Mouse (Mus musculus): Measurements from ENCODE around the gene Mrtfa.
A peak's percentile ranks its signal among the peaks of the same experiment; 100 is the strongest.
"Not testable (repeated sequence)": the region's sequence is repeated elsewhere in the genome, so short reads cannot be mapped to it uniquely, and the experiment has no call there.

Mrtfa gene

GRCm38 (mm10) chr15:81190630-81191178 is at the start of gene Mrtfa:
TSS of gene Mrtfa (minus strand) at chr15:81190757.
- peak; percentile 96 to 97 for DNase-seq (ENCODE audit: low spot score in 2 of 2)

GRCm38 (mm10) chr15:81239794-81240343 is 49.3 kb upstream of the Mrtfa start:
- no peak for DNase-seq (ENCODE audit: low spot score in 2 of 2)

DNA sequence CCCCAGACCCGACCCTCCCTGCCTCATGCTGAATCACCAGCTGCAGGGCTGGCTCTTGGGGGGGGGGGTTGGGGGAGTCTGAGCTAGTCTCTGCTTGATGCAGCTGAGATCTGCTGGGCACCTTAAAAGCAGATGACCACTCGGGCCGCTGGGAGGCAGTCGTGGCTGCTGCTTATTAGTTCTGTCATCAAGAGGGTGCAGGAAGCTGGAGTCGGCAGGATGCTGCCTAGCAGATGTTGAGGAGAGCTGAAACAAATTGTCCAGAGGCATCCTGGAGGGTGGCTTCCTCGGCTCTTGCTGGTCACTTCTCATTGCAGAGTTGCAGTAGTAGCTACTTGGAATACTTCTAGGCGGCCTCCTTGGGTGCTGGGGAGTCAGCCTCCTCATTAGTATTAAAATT is 48.7 kb upstream of the Mrtfa start:
- DNase-seq (ENCODE audit: low spot score in 2 of 2) = no peak

DNA sequence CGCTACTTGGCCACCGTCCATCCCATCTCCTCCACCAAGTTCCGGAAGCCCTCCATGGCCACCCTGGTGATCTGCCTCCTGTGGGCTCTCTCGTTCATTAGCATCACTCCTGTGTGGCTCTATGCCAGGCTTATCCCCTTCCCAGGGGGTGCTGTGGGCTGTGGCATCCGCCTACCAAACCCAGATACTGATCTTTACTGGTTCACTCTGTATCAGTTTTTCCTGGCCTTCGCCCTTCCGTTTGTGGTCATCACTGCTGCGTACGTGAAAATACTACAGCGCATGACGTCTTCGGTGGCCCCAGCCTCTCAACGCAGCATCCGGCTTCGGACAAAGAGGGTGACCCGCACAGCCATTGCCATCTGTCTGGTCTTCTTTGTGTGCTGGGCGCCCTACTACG is 46.9 kb upstream of the Mrtfa start:
- DNase-seq (ENCODE audit: low spot score in 2 of 2) = no peak

- DNase-seq (ENCODE audit: low spot score in 2 of 2) = no peak
These were observed 45.5 kb upstream of the Mrtfa start for GRCm38 (mm10) chr15:81236062-81236461.

- no peak for DNase-seq (ENCODE audit: low spot score in 2 of 2)
These were observed 44.7 kb upstream of the Mrtfa start, which contains the start of gene Mchr1 for GRCm38 (mm10) chr15:81235086-81235920. TSS of gene Mchr1 (plus strand) at chr15:81235499.

DNA sequence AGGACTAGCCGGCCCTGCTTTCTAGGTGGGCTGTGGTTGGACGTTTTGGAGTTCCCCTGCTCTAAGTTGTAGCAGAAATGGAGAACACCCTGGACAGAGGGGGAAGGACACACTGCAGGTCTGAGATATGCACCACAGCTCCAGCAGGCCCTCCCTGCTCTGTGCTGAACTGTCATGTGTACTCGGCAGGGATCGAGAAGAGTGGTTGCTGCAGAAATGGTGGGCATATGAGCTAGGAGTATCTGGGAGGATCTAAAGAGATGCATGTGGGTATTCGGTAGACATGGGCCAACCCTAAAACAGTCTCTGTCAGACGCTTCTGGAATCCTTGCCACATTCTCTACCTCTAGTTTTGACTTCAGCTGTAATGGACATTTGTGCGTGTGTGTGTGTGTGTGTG is 40.8 kb upstream of the Mrtfa start:
- no peak for DNase-seq (ENCODE audit: low spot score in 2 of 2)

DNA sequence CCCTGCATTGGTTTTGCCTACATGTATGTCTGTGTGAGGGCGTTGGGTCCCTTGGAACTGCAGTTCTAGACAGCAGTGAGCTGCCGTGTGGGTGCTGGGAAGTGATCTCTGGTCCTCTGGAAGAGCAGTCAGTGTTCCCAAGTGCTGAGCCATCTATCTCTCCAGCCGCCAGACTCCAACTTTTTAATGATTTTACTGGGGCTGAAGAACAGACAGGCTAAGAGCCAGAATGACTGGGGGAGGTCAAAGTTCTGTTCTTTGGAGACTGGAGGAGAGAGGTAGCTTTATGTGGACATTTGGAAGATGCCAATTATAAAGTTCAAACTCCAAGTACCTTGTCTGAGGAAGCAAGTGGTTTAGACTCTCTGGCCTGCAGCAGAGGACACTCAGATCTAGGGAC is 39.2 kb upstream of the Mrtfa start:
- DNase-seq (ENCODE audit: low spot score in 2 of 2) = no peak

- DNase-seq (ENCODE audit: low spot score in 2 of 2) = no peak
These were observed 37.7 kb upstream of the Mrtfa start for GRCm38 (mm10) chr15:81228258-81228657.

DNA sequence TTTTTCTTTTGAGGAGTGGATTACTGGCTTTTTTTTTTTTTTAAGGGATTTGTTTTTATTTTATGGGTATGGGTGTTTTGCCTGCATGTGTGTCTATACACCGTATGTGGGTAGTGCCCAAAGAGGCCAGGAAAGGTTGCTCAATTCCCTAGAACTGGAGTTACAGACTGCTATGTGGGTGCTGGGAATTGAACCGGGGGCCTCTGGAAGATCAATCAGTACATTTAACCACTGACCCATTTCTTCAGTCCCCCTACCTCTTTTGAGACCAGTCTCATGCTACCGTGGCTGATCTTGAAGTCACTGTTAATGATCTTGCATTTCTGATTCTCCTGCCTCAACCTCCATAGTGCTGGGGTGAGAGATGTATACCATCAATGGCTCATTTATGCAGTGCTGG is 36.7 kb upstream of the Mrtfa start:
- DNase-seq (ENCODE audit: low spot score in 2 of 2) = no peak

- no peak for DNase-seq (ENCODE audit: low spot score in 2 of 2)
These were observed 36.2 kb upstream of the Mrtfa start for GRCm38 (mm10) chr15:81226796-81227195.

DNA sequence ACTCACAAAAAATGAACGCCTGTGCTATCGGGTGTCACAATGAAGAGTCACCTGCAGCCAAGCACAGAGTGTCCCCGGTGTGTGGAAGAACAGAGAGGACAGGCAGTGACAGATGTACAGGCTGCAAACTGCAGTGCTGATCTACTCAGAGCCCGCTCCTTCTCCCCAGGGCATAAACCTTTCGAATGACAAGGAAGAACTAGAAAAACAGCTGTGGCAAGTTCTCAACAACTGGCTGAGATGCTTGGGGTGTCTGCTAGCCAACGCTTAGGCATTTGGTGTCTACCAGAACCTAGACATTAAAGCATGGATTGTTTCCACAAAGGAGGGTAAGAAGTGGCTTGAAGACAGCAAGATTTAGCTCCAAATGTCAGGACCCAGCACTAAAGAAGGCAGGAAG is 35.2 kb upstream of the Mrtfa start:
- no peak for DNase-seq (ENCODE audit: low spot score in 2 of 2)

GRCm38 (mm10) chr15:81225016-81225415 is 34.5 kb upstream of the Mrtfa start:
- no peak for DNase-seq (ENCODE audit: low spot score in 2 of 2)

- DNase-seq (ENCODE audit: low spot score in 2 of 2) = no peak
These were observed 30.9 kb upstream of the Mrtfa start for GRCm38 (mm10) chr15:81221446-81221845.

GRCm38 (mm10) chr15:81220051-81220450 is 29.5 kb upstream of the Mrtfa start:
- DNase-seq (ENCODE audit: low spot score in 2 of 2) = not testable (repeated sequence)

DNA sequence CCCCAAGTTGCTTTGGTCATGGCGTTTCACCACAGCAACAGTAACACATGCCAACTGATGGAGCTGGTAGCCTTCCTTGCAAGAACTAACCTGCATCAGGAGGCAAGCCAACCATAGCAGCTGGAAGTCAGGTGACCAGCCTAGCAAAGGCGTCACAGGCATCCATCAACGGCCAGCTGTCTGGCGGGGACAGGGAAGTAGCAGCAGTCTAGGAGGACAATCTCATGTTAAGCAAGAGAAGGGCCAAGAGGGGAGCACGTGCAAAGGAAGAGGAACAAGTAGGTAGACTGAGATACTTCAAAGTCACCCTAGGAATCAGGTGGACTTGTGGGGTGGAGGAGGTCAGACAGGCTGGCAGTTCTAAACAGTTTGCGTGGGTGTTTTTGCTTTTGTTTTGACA is 28.5 kb upstream of the Mrtfa start:
- DNase-seq (ENCODE audit: low spot score in 2 of 2) = no peak

GRCm38 (mm10) chr15:81216906-81217653 is 26.5 kb upstream of the Mrtfa start:
- no peak for DNase-seq (ENCODE audit: low spot score in 2 of 2)

DNA sequence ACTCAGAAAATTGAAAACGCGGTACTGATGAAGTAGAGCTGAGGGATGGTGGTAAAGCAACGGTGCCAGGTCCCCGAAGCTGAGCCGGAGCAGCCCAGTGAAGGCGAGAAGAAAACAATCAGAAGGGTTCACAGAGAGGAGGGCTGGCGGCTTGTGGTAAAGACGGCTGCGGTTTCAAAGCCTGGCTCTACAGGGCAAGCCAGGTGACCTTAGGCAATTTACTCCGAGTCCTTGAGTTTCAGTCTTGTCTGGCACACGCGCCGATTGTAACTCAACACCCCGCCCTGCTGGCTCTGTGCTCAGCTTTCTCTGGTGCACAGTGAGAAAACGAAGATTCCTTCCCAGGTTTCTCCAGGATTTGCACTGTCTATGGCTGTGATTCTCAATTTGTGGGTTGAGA is 22.4 kb upstream of the Mrtfa start:
- no peak for DNase-seq (ENCODE audit: low spot score in 2 of 2)

GRCm38 (mm10) chr15:81210496-81210895 is 19.9 kb upstream of the Mrtfa start:
- DNase-seq (ENCODE audit: low spot score in 2 of 2) = no peak

- no peak for DNase-seq (ENCODE audit: low spot score in 2 of 2)
These were observed 11.9 kb upstream of the Mrtfa start for GRCm38 (mm10) chr15:81202462-81202861.

DNA sequence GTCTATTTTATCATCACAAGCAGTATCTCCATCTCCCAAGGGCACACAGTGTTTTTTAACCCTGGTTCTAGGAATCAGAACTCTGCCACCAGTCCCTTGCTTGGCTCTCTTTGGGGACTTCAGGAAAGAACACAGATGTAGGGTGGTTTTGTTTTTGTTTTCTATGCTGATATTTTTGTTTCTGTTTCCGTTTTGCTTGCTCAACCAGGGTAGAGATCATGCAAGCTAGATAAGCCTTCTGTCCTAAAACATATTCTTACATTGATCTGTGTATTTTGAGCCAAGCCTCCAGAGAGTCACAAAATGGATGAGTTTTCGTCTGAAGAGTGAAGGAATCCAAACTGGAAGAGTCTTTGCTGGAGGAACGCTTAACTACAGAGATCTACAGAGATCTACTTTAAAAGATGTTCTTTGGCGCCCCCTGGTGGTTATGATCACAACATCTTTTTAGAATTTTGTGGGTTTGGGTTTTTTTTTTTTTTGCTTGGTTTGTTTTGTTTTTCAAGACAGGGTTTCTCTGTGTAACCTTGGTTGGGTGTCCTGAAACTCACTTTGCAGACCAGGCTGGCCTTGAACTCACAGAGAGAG is 8.9 kb upstream of the Mrtfa start:
- peak in 1 of 2 experiments; percentile 66 for DNase-seq (ENCODE audit: low spot score in 2 of 2)

DNA sequence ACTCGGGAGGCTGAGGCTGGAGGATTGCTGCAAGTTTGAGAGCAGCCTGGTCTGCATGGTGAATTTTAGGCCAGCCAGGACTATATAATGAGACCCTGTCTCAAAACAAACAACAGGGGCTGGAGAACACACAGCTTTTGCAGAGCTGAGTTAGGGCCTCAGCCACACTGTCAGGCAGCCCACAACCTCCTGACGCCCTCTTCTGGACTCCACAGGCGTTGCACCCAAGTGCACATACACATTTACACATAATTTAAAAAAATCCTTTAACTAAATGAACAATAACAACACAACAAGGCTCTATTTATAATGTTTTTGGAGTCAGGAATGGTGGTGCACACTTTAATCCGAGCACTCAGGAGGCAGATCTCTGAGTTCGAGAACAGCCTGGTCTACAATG is 7.9 kb upstream of the Mrtfa start:
- DNase-seq (ENCODE audit: low spot score in 2 of 2) = no peak
